Mouse (Mus musculus): ENCODE results near the gene Slc35g3.

The Slc35g3 gene

DNA sequence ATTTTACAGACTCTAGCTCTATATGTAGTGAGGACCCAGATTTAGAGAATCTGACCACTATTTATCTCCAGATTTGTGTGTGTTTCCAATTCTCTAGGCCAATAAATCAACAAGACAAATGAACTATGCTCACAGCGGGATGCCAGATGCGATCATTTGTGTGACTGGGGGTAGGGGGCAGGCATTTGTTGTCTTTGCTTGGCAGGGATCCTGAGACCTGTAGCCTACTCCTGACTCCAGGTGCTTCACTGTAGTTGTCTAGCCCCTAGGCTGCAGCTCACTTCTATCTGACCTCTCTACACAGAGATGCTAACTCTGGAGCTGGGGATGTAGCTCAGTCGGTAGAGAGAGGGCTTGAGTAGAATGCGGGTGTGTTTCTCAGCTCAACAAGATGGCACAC is 20.1 kb upstream of the Slc35g3 start:
- no peak for DNase-seq

DNA sequence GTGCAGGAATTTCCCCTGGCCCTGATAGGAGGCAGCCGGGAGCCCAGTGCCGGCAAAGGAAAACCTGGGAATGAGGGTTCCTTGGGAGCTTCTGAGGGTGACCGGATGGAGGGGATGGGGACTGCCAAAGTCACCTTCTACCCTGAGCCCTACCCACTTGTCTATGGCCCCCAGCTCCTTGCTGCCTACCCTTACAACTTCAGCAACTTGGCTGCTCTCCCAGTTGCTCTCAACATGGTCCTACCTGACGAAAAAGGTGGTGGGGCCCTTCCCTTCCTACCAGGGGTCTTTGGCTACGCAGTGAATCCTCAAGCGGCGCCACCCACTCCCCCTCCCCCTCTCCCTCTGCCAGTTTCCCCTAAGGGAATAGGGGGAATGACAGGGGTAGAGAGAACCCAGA is 17.2 kb upstream of the Slc35g3 start:
- no peak for DNase-seq

DNA sequence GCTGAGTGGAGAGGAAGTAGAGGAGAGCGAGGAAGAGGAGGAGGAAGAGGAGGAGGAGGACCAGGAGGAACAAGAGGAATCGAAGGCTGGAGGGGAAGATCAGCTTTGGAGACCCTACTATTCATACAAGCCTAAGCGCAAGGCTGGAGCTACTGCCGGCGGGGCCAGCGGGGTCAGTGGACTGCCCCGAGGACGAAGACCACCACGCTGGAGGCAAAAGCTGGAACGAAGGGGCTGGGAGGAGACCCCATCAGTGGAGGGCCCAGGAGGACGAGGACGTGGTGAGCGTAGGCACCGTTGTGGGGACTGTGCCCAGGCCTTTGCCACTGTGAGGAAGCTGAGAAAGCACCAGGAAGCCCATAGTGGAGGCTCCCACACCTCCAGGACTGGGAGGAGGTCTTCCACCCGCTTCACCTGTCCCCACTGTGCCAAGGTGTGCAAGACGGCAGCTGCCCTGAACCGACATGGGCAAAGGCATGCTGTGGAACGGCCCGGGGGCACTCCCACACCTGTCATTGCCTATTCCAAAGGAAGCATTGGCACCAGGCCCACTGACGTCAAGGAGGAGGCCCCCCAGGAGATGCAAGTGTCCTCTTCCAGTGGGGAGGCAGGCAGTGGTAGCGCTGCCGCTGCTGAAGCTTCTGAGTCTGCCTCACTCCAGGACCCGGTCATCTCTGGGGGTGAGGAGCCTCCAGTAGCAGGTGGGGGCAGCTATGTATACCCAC is 16.7 kb upstream of the Slc35g3 start:
- DNase-seq, result no peak

DNA sequence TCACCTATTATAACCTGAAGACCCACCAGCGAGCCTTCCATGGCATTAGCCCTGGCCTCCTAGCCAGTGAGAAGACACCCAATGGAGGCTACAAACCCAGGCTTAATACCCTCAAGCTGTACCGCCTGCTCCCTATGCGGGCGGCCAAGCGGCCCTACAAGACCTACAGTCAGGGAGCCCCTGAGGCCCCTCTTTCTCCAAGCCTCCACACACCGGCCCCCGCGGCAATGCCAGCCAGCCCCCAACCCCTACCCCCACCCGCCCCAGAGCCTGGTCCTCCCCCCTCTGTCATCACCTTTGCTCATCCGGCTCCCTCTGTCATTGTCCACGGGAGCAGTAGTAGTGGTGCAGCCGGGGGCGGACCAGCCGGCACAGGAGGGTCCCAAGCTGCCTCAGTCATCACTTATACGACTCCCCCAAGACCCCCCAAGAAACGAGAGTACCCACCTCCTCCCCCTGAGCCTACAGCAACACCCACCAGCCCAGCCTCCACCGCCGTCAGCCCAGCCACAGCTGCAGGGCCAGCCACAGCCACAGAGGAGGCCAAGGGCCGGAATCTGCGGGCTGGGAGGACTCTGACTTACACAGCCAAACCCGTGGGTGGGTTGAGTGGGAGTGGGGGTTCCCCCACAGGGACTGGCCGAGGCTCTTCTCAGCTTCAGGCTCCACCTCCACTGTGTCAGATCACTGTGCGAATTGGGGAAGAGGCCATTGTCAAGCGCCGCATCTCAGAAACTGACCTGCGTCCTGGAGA is 15.9 kb upstream of the Slc35g3 start:
- no peak for DNase-seq

DNA sequence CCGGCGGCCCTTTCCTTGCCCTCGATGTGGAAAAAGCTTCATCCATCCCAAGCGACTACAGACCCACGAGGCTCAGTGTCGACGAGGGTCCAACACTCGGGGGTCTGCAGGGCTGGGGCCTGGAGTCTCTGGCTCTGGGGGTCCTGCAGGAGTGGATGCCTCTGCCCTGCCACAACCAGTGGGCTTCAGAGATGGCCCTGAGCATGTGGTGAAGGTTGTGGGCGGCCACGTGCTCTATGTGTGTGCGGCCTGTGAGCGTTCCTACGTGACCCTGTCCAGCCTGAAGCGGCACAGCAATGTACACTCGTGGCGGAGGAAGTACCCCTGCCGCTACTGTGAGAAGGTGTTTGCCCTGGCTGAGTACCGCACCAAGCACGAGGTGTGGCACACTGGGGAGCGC is 14.7 kb upstream of the Slc35g3 start:
- no peak for DNase-seq

DNA sequence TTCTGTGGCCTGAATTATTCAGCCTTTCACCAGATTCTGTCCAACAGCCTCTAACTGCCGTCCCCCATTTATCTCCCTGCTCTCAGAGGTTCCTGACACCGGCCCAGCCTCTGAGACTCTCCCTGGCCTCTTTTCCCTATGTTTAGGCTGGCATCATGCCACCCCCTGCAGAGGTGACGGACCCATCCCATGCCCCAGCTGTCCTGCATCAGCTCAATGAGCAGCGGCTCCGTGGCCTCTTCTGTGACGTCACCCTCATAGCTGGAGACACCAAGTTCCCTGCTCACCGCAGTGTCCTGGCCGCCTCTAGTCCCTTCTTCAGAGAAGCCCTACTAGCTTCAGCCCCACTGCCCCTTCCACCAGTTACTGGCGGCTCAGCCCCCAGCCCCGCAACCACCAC is 13.9 kb upstream of the Slc35g3 start:
- no peak for DNase-seq

DNA sequence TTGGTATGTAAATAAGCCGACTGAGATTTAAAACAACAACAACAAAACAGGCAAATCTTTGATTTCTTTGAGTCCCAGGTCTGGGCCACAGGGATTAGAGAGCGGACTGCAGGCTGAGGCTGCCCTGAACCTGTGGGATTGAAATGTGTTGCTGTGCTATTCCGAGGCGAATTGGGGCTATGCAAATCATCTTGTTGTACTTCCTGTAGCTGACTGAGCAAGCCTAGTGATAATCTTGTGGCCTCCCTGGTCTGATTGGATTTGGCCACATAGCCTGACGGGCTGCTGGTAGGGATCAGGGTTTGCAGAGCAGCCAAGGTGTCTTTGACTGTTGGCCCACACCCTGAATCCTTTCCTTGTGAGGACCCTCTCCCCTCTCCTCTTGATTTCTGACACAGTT is 13.2 kb upstream of the Slc35g3 start:
- no peak for DNase-seq

DNA sequence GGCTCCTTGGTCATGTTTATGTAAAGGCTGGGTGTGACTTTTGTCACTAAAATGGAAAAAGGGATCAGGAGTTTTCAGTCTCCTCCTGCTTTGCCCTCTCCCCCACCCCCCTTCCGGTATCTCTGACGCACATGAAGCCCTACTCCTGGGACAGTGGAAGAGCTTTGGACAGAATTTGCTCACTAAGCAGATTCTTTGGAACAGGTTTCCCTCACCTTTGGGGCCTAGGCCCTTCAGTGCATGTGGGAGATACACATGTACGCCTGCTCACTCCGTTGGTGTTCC is 5.8 kb upstream of the Slc35g3 start:
- no peak for DNase-seq

DNA sequence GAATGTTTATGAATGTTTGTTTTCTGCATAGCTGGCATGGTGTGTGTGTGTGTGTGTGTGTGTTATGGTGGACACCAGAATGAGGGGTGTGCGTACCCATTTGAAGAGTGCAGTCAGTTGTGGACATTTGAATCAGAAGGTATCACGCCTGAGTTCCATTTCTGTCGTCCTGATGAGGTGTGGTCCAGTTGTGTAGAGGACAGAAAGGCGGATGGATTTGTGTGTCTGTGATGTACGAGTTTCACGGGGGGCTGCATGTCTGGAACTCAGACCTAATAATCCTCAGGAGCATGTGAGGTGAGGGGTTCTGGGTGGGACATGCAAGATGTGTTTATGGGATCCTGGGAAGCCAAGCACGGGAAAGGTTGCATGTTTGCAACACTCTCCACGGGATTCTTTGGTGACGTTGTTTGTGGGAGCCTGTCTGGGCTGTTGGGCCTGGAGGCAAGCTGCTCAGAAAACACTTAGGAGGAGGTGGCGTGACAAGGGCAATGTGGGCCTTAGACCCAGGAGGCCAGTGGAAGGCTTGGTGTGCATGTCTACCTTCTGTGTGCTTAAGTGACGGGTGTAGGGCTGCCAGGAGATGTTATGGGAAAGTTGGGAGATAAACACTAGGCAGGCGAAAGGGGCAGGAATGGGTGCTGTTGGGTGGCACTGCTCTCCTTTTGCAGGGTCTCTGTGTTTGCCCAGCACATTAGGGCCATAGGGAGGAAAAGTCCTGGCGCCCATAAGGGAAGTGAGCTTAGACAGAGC is 5.3 kb upstream of the Slc35g3 start:
- no peak for DNase-seq

DNA sequence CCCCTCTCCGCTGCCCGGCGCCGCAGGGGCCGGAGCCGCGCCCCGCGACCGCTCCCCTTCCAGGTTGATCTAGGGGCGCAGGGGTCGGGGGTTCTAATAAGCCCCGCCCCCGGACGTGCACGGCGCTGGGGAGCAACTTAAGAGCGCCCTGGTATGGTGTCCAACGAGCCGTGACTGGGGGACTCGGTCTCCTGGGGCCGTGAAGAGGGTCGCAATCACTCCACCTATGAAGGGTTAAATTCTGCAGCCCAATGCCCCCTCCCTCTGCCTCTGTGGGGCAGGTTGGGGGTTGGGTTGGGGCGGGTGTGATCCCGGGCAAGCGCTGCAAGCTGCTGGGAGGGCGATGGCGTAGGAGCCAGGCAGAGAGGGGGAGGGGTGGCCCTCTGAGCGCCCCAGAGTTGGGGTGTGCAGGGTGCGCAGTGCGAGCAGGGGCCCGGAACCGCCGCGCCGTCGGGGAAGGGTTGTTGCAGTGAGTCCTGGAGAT is 4.4 kb upstream of the Slc35g3 start:
- DNase-seq, result peak; percentile 73

DNA sequence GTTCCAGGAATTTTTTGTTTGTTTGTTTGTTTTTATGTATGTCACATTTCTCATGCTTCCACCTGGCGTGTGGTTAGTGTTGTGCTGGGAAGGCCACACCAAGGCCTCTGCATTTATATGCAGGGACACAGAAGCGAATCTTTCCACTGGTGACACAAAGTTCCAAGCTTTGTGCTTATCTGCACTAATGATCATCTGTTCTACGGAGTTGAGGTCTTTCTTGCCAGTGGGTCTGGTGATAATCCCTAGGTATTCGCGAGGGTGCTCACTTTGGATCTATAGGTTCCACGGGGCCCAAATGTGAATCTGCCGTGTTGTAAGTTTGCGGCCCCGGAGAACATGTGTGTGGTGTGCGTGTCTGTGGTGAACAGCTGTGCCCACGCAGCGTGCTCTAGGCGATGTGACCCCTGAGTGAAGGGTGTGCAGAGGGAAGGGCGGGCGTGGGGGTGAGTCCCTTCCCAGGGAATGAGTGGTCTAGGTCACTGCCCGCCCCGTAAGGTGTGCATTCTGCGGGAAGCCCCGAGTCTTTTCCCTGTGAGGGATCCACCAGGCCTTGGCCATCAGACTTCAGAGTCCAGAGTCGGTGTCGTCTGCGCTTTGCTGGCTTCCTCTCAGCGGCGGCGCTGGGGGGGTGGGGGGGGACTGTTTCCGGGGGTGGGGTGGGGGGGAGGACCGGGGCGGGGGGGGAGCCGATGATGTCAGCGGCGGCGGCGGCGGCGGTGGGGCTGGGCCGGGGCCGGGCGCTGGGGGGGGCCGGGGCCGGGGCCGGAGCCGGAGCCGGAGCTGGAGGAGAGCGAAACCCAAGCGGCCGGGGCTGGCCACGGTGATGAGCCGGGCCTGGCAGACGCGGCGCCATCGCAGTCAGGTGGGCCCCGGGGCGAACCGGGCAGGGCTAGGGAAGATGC is 3.7 kb upstream of the Slc35g3 start, which contains the start of gene Zbtb4:
Gene Zbtb4, plus strand, starts transcription at position 692 of the 905 bp plus-strand sequence.
- DNase-seq, result peak; percentile 64

DNA sequence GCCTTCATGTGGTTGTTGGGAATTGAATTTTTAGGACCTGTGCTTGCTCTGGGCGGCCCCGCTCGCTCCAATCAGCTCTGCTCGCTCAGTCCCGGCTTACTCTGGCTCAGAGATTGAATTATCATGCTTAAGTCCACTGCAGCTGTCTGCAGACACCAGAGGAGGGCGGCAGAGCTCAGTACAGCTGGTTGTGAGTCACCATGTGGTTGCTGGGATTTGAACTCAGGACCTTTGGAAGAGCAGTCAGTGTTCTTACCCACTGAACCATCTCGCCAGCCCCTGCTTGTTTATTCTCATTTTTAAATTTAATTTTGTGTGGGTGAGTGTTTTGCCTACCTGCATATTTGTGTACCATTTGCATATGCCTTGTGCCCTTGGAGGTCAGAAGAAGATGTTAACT is 1.8 kb upstream of the Slc35g3 start:
- DNase-seq, result no peak

DNA sequence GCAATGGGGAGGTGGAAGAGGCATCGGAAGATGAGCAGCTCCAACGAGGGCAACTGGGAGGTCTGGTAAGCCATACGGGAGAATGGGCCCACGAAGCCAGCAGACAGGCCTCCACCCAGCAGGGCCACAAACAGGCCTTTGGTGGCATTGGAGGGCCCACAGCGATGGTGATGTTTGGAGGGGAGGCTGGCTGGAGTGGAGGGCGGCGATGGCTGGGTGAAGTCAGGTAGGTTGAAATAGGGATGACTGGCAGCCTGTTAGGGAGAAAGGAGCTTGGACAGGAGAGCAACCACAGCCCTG is 917 bp downstream of the Slc35g3 start:
- no peak for DNase-seq

DNA sequence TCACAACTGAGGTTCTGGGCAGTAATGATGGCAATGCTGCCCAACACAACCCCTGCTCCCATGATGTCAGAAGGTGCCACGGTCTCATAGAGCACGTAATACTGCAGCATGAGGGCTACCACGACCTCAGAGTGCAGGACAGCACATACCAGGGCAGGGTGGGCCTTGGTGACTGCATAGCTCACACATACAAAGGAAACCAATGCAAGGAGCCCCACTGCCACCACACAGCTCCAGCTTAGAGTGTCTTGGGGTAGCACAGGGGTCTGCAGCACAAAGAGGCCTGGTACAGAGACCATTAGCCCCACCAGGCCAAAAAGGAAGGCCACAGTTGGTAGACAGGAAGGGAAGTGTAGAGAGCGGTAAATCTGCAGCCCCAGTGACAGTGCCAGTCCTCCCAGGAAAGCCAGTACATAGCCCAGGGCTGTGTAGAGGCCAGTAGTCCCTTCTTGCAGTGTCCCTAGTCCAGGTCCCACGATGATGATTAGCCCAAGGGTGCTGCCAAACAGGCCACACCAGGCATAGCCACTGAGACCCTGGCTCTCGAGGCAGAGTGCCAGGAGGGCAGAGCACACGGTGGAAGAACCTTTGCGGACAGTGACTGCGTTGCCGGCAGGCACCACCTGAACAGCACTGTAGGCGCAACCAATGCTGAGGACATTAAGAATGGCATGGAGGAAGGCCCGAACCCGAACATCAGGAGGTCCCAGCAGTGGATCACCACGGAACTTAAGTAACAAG is 1.4 kb downstream of the Slc35g3 start:
- no peak for DNase-seq

DNA sequence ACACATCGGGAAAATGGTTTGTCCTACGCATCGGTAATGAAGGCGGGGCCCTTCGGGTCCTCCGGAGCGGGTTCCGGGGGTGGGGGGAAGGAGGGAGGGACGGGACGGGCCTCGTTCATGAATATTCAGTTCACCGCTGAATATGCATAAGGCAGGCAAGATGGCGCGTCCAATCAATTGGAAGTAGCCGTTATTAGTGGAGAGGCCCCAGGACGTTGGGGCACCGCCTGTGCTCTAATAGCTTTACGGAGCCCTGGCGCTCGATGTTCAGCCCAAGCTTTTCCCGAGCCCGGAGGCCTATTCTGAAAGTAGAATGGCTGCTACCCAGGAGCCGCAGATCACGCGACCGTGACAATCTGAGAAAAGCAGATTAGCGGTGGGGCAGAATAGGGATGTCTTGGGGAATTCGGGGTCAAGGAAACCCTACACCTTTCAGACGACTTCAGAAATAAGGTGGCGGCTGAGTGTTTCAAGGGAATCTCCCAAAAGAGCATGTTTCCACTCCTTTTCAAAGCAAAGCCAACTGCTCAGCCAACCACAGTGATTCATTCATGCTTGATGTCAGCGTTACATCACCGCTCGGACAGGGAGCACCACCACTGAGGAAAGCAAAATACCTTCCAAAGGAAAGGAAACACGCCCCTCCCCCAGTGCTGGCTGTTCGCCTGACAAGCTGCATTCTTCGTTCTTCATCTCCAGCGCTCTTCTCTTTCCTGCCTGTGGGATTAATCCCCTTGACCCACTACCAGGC is 2.6 kb downstream of the Slc35g3 start:
- DNase-seq, result peak; percentile 88

DNA sequence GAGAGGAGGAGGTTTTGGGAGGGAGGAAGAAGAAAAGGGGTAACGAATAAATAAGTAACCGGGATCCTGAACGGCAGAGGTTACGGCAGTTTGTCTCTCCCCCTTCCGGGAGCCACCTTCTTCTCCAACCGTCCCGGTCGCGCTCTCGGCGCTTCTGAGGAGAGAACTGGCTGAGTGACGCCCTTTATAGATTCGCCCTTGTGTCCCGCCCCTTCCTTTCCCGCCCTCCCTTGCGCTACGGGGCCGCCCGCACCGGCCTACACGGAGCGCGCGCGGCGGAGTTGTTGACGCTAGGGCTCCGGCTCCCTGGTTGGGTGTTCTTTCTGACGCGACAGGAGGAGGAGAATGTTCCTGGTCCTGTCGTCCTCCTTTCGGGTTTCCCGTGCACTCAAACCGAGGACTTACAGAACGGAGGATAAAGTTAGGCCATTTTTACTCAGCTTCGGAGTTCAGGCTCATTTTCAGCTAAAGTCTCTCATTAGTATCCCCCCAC is 3.2 kb downstream of the Slc35g3 start, which contains the start of gene Polr2a:
Gene Polr2a, minus strand, starts transcription at position 160 of the 493 bp plus-strand sequence.
- peak; percentile 96 for DNase-seq

DNA sequence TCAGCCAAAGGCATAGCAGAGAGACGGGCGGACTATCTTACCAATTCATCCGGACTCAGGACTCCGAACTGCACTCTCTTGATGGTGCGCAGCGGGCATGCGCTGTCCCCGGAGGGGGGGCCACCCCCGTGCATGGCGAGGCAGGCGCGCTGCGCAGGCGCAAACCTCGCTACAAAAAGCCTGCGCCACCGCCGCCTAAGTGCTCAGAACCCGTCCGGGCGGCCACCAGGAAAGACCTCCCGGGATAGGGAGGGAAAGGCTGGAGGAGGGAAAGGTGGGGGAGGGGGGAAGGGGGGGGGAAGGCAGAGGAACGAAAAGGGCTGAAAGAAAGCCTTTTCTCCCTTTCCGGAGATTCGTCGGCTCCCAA is 3.7 kb downstream of the Slc35g3 start:
- DNase-seq, result peak; percentile 98

DNA sequence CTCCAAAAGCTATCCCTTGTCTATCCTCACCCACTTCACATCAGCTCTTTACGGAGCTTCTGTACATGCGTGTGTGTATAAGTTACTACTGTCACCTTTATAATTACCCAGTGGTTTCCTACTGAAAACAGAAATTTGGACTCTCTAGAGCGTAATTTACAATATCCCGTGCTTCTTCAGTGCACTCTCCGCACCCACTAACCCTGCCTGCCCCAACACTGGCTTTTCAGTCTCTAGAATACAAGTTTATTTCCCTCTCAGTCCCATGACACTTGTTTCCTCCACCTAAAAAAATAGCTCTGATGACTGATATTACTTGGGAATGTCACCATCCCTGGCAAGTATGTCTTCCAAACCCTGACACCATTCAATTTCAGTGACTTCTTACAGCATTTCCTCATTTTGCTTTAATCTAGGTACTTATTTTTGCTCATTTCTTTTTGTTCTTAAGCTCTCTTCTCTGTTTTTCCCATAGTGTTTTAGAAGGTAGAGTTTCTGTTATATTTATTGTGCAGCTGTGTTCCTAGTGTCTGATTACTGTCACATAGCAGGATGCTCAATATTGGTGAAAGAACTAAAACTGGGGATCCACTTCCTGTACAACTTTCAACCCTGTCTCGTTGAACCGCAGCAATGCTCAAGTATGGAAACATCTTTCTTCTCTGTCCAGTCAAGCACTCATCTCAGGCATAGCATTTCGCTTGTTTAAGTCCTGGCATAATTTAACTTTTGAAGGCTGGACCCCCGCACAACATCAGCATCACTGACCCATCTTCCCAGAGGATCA is 4.3 kb downstream of the Slc35g3 start:
- DNase-seq, result no peak

DNA sequence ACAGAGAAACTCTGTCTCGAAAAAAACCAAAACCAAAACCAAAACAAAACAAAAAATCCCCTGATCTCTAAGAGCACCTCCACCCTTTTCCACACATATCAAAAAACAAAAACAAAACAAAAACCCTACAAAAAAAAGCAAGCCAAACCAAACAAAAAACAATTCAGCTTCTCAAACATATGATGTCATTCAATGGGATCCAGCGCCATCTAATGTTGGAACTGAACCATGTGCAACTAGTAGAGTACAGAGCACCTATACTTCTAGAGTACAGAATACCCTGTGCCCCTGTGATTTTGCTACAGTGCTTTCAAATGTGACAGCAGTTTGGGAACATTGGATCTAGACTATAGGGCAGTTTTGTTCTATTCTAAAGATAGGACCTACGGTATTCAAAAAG is 7.1 kb downstream of the Slc35g3 start:
- DNase-seq, result no peak

DNA sequence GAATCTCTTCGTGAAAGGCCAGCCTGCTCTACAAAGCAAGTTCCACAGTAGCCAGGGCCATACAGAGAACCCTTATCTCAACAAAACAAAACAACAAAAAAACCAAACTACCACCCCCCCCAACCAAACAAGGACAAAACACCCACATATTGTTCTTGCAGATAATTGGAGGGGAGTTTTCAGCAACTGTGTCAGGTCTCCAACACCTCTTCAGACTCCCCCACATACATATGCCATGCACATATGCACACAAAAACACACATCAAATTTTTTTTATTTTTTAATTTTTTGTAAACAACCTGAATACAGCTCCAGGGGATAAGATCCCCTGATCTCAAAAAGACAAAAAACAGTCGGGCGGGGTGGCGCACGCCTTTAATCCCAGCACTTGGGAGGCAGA is 7.5 kb downstream of the Slc35g3 start:
- no peak for DNase-seq
